Mouse (Mus musculus): ENCODE results near the gene Pvr. TPM values are rescaled to one million over a fixed set of nuclear protein-coding genes. Genes with fewer than 3 reads are reported as not detected.
A peak's percentile ranks its signal among the peaks of the same experiment; 100 is the strongest.

Gene Pvr
- polyA plus RNA-seq, 2 experiments from 2014 or later, result 22.2 to 24.7 TPM

- peak; percentile 77 for ATAC-seq
Measured at GRCm38 (mm10) chr7:19871137-19871621, 49.8 kb downstream of the Pvr start.

- ATAC-seq, result no peak
Measured at GRCm38 (mm10) chr7:19867751-19868399, 53.1 kb downstream of the Pvr start.

GRCm38 (mm10) chr7:19866490-19866889 is 54.5 kb downstream of the Pvr start:
- no peak for ATAC-seq

- ATAC-seq, result no peak
Measured at GRCm38 (mm10) chr7:19865246-19866036, 55.5 kb downstream of the Pvr start.

GRCm38 (mm10) chr7:19864241-19864640 is 56.7 kb downstream of the Pvr start:
- no peak for ATAC-seq

GRCm38 (mm10) chr7:19861199-19861598 is 59.8 kb downstream of the Pvr start, which contains the start of gene Ceacam16:
Gene Ceacam16 (minus strand): TSS chr7:19861299.
- no peak for ATAC-seq

GRCm38 (mm10) chr7:19859740-19860139 is 61.2 kb downstream of the Pvr start:
- no peak for ATAC-seq

- no peak for ATAC-seq
Measured at GRCm38 (mm10) chr7:19856283-19856682, 64.7 kb downstream of the Pvr start.

- peak; percentile 82 for ATAC-seq
Measured at GRCm38 (mm10) chr7:19855663-19856062, 65.3 kb downstream of the Pvr start.

Other genes with a start within 250 kb of the Pvr start
- not detected for gene Apoc2, start 243.2 kb downstream of the Pvr start, polyA plus RNA-seq (2017; shearing (Covaris generic))
- gene Gm44805, start 239.7 kb downstream of the Pvr start, polyA plus RNA-seq (2017; shearing (Covaris generic)), result not detected
- gene Apoc4, start 239.7 kb downstream of the Pvr start, polyA plus RNA-seq (2017; shearing (Covaris generic)), result under 1 TPM in 1 of 2 experiments, not detected in 1; 0.36 TPM
- not detected for gene Apoc1, start 228.5 kb downstream of the Pvr start, polyA plus RNA-seq (2017; shearing (Covaris generic))
- gene Apoe, start 222.0 kb downstream of the Pvr start, polyA plus RNA-seq (2017; shearing (Covaris generic)), result 1 to 10 TPM; 6.6 to 7.6 TPM
- 1 to 10 TPM; 3.7 to 6.9 TPM for gene Tomm40, start 205.7 kb downstream of the Pvr start, polyA plus RNA-seq (2017; shearing (Covaris generic))
- gene Nectin2, start 170.7 kb downstream of the Pvr start, polyA plus RNA-seq (2017; shearing (Covaris generic)), result under 1 TPM in 1 of 2 experiments, not detected in 1; 0.12 TPM
- gene Bcam, start 150.1 kb downstream of the Pvr start, polyA plus RNA-seq (2017; shearing (Covaris generic)), result 1 to 10 TPM; 2.5 to 3.7 TPM
- not detected for gene Cblc, start 124.4 kb downstream of the Pvr start, polyA plus RNA-seq (2017; shearing (Covaris generic))
- gene Bcl3, start 98.4 kb downstream of the Pvr start, polyA plus RNA-seq (2017; shearing (Covaris generic)), result 10 to 100 TPM; 16.0 to 20.5 TPM
- not detected for gene Gm19345, start 69.2 kb downstream of the Pvr start, polyA plus RNA-seq (2017; shearing (Covaris generic))
- gene Ceacam16, start 59.9 kb downstream of the Pvr start, polyA plus RNA-seq (2017; shearing (Covaris generic)), result not detected
- not detected for gene Ceacam19, start 33.2 kb downstream of the Pvr start, polyA plus RNA-seq (2017; shearing (Covaris generic))
- gene Igsf23, start 29.6 kb upstream of the Pvr start, polyA plus RNA-seq (2017; shearing (Covaris generic)), result 10 to 100 TPM; 11.1 to 17.6 TPM
- gene Ceacam20, start 44.3 kb upstream of the Pvr start, polyA plus RNA-seq (2017; shearing (Covaris generic)), result not detected
- not detected for gene Nlrp9b, start 70.3 kb upstream of the Pvr start, polyA plus RNA-seq (2017; shearing (Covaris generic))
- not detected for gene Vmn1r91, start 178.5 kb upstream of the Pvr start, polyA plus RNA-seq (2017; shearing (Covaris generic))
- not detected for gene Gm16442, start 201.4 kb upstream of the Pvr start, polyA plus RNA-seq (2017; shearing (Covaris generic))
- gene Vmn1r93, start 217.9 kb upstream of the Pvr start, polyA plus RNA-seq (2017; shearing (Covaris generic)), result not detected
- gene Vmn1r94, start 247.2 kb upstream of the Pvr start, polyA plus RNA-seq (2017; shearing (Covaris generic)), result not detected